Mouse (Mus musculus) lung, postnatal 0 days (tissue): ENCODE measurements around the gene Calu.

Source experiments
- CTCF ChIP-seq: IDR thresholded peaks from 2 replicates; pipeline ENCODE4 v1.5.1; 2016; ENCODE audit warnings: antibody characterized with exemption, mild to moderate bottlenecking
- EP300 ChIP-seq: IDR thresholded peaks from 2 replicates; pipeline ENCODE4 v1.6.1; 2016; ENCODE audit warnings: antibody characterized with exemption, mild to moderate bottlenecking, control low read depth

GRCm38 (mm10) chr6:29303726-29304125, 44.1 kb upstream of the Calu start:
- TF ChIP-seq CTCF (peak; percentile 38), EP300 (no peak)
